Mouse (Mus musculus) heart, embryonic 14.5 days (tissue): ENCODE measurements around the gene Atf1. TPM values are rescaled to one million over a fixed set of nuclear protein-coding genes. Genes with fewer than 3 reads are reported as not detected.

Source experiments
- ATAC-seq: fragments of 200-750 bp; cut with Nextera tagmentation; 2 replicates; pipeline ENCODE4 v1.8.0; 2017; ENCODE audit warnings: low read depth, moderate TSS enrichment; ENCODE audit not compliant: insufficient number of reproducible peaks, insufficient read depth, low FRiP score
- H3K27ac ChIP-seq, 2 experiments: fragments of 200-500 bp in 1 of 2; fragments of 300-500 bp in 1 of 2; sonication (generic) in 1 of 2; replicated peaks in 1 of 2; 2 replicates each; pipeline ENCODE4 v1.5.1; 2012 to 2014; ENCODE audit warnings: low read depth in 2 of 2, low read length in 2 of 2, control low read depth in 1 of 2, mild to moderate bottlenecking in 1 of 2, mixed read lengths in 1 of 2; ENCODE audit not compliant: control insufficient read depth in 1 of 2, insufficient read depth in 1 of 2
- H3K27me3 ChIP-seq: fragments of 300-500 bp; sonication (generic); 2 replicates; pipeline ENCODE4 v1.6.1; 2014; ENCODE audit warnings: mild to moderate bottlenecking, low read length, control low read depth; ENCODE audit not compliant: control insufficient read depth, insufficient read depth
- H3K36me3 ChIP-seq: fragments of 300-500 bp; sonication (generic); 2 replicates; pipeline ENCODE4 v1.6.1; 2014; ENCODE audit warnings: mild to moderate bottlenecking, control low read depth, low read length, mixed read lengths; ENCODE audit not compliant: control insufficient read depth, insufficient read depth
- H3K4me1 ChIP-seq, 2 experiments: fragments of 200-500 bp in 1 of 2; fragments of 300-500 bp in 1 of 2; sonication (generic) in 1 of 2; 2 replicates each; pipeline ENCODE4 v1.6.1; 2012 to 2014; ENCODE audit warnings: low read length in 2 of 2, control low read depth in 1 of 2, mixed read lengths in 1 of 2; ENCODE audit not compliant: control insufficient read depth in 2 of 2, insufficient read depth in 2 of 2
- H3K4me2 ChIP-seq: fragments of 300-500 bp; sonication (generic); 2 replicates; pipeline ENCODE4 v1.6.1; 2014; ENCODE audit warnings: mild to moderate bottlenecking, low read length
- H3K4me3 ChIP-seq, 2 experiments: fragments of 200-500 bp in 1 of 2; fragments of 300-500 bp in 1 of 2; sonication (generic) in 1 of 2; 2 replicates each; pipeline ENCODE4 v1.5.1; 2012 to 2014; ENCODE audit warnings: low read length in 2 of 2, mild to moderate bottlenecking in 2 of 2, control low read depth in 1 of 2, low read depth in 1 of 2, moderate library complexity in 1 of 2; ENCODE audit not compliant: control insufficient read depth in 1 of 2, insufficient read depth in 1 of 2
- H3K9ac ChIP-seq: fragments of 300-500 bp; sonication (generic); 2 replicates; pipeline ENCODE4 v1.6.1; 2014; ENCODE audit warnings: mild to moderate bottlenecking, low read length
- H3K9me3 ChIP-seq: fragments of 300-500 bp; sonication (generic); 2 replicates; pipeline ENCODE4 v1.6.1; 2016; ENCODE audit warnings: low read length, control low read depth; ENCODE audit not compliant: control insufficient read depth
- WGBS: fragments of 180-500 bp; shearing (Covaris S2); extraction: QIAGEN DNeasy Blood & Tissue Kit; methylation state at CpG from one replicate; pipeline ENCODE4 v1.1.7; 2014; 5-methylcytosine and 5-hydroxymethylcytosine counted together
- polyA plus RNA-seq: library from polyadenylated mRNA; unstranded; fragments of >200 nt; fragmentation: Nextera tagmentation; extraction: Ambion mirVana; gene quantifications from 2 replicates; pipeline ENCODE4 v1.2.1, GENCODE M21; 2014

The Atf1 gene
- polyA plus RNA-seq, 1 experiment from 2014 or later = 37.1 TPM

DNA sequence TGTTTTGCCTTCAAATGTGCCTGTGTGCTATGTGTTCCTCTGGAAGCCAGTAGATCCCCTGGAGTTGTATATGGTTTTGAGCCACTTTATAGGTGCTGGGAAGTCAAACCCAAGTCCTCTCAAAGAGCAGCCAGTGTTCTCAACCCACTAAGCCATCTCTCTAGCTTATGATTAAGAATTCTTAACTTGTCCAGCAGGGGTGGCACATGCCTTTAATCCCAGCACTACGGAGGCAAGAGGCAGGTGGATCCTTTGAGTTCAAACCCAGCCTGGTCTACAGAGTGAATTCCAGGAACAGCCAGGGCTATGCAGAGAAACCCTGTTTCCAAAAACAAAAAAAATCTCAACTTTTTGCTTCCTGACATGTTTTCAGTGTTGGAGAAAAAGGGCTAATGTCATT, 3.0 kb downstream of the Atf1 start:
- WGBS = 58% methylated on average over 1 of the region's 1 CpGs
- H3K9me3 ChIP-seq = no peaks in the 10 kb centered on the region
- no peak overlapping the region for H3K4me3 ChIP-seq
- H3K4me2 ChIP-seq = no peak overlapping the region
- no peak overlapping the region for H3K9ac ChIP-seq
- peaks cover 6 to 34% of the 10 kb centered on the region in 2 experiments for H3K4me1 ChIP-seq
- no peak overlapping the region for H3K27ac ChIP-seq
- no peaks in the 10 kb centered on the region for H3K27me3 ChIP-seq
- H3K36me3 ChIP-seq = peaks cover 29% of the 10 kb centered on the region
- ATAC-seq = no peak

DNA sequence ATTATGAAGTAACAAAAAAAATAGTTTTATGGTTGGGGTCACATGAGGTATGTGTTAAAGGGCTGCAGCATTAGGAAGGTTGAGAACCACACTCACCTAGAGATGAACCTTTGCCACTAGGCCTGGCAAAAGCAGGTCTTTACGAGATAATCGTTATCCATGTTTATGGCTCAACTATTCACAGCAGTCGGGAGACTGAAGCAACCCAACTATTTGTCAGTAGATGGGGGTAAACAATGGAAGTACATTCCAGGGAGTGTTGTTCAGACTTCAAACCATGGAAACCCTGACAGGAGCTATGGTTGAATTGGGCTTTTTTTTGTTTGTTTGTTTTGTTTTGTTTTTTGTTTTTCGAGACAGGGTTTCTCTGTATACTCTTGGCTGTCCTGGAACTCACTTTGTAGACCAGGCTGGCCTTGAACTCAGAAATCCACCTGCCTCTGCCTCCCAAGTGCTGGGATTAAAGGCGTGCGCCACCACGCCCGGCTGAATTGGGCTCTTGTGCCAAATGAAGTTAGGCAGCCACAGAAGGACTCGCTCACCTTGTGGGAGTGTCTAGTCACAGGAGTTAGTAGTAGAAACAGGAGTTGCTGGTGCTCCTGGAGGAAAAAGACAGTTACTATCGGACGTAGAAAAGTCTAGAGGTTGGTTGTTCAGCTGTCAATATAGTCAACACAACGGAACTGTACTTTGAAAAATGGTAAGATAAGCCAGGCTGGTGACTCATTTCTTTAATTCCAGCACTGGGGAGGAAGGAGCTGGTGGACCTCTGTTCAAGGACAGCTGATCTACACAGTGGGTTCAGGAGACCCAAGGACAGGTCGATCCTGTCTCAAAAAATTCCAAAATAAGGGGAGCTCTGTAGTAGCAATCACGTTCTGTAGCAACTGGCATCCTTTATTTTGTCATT, 4.3 kb downstream of the Atf1 start:
- no peak overlapping the region for H3K4me3 ChIP-seq
- peaks cover 5 to 32% of the 10 kb centered on the region in 2 experiments for H3K4me1 ChIP-seq
- no peak overlapping the region for H3K4me2 ChIP-seq
- H3K36me3 ChIP-seq = peaks cover 39% of the 10 kb centered on the region
- no peak overlapping the region for H3K9ac ChIP-seq
- no peaks in the 10 kb centered on the region for H3K9me3 ChIP-seq
- 72% methylated on average over 14 of the region's 14 CpGs for WGBS
- H3K27me3 ChIP-seq = no peaks in the 10 kb centered on the region
- no peak for ATAC-seq
- no peak overlapping the region for H3K27ac ChIP-seq

DNA sequence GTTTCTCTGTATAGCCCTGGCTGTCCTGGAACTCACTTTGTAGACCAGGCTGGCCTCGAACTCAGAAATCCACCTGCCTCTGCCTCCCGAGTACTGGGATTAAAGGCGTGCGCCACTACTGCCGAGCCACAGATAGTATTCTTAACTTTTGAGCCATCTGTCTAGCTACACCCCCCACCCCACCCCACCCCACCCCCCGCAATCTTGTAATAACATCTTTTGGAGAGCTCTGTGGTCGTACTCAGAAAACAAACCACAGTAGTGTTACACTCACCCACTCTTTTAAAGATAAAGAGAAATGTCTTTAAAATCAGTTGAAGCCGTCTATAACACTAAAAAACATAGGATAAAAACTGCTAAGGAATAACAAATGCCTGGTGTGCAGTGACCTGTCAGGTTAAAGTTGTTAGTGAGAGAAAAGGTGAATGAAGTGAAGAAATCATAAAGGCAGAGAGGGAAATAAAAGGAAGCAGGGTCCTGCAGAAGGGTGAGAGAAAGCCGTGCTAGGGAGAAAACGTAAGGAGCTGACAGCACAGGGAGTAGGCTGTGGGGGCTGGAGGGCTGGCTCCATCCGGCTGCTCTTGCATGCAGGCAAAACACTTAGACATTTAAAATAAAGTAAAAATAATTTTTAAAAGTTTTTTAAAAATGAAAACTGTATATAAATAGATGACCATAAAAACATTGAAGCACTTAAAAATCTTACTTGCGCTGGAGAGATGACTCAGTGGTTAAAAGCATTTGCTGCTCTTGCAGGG, 7.8 kb downstream of the Atf1 start:
- no peak for ATAC-seq
- H3K9ac ChIP-seq = no peak overlapping the region
- no peaks in the 10 kb centered on the region for H3K27me3 ChIP-seq
- H3K4me1 ChIP-seq = peaks cover 7 to 30% of the 10 kb centered on the region in 2 experiments
- peaks cover 72% of the 10 kb centered on the region for H3K36me3 ChIP-seq
- WGBS = 88% methylated on average over 12 of the region's 12 CpGs
- no peak overlapping the region for H3K4me2 ChIP-seq
- no peak overlapping the region for H3K27ac ChIP-seq
- H3K9me3 ChIP-seq = no peaks in the 10 kb centered on the region
- H3K4me3 ChIP-seq = no peak overlapping the region

DNA sequence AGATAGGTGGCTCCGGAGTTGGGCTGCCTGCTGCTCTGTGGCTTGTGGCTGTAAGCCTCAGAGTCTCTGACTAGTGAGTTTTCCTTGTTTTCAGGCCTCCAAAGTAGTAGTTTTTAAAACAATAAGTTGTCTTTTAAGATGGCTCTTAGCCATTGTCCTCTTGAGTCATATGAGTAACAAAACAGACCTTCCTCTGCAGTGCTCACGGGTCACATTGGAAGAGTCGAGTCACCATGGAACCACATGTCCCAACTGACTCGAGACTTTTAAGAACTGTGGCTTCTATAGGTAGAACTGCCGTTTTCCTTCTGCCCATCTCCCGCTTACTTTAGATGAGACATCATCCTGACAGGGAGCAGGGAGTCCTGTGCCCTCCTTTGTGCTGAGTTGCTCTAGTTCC, 9.3 kb downstream of the Atf1 start:
- no peak for ATAC-seq
- Histone ChIP-seq H3K27me3 (no peaks in the 10 kb centered on the region), H3K27ac (peak overlapping the region; percentile 46 to 64), H3K4me1 (peaks cover 6 to 21% of the 10 kb centered on the region in 2 experiments), H3K4me2 (no peak overlapping the region), H3K36me3 (peaks cover 88% of the 10 kb centered on the region), H3K9me3 (no peaks in the 10 kb centered on the region), H3K4me3 (no peak overlapping the region), H3K9ac (peak overlapping the region; percentile 12; the same call in 1 of the 2 replicates)
- WGBS = 68% methylated on average over 6 of the region's 6 CpGs

DNA sequence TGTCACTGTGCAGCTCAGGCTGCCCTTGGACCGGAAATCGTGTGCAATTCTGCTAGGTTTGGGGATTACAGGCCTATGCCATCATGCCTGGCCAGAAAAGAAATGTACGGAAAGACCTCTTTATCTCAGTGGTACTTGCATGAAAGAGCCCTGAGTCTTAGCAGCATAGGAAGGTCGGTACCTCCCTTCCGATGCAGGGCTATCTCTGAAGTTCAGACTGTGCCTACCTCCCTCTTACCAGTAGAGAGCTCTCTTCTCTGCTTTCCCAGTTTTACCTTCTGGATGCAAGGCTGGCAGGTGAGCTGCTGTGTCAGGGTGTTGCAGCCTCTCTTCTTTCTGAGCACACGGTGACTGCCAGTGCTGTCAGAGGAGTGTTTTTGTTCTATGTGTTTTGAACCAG, 14.2 kb downstream of the Atf1 start:
- H3K9me3 ChIP-seq = no peaks in the 10 kb centered on the region
- H3K4me2 ChIP-seq = no peak overlapping the region
- peaks cover 94% of the 10 kb centered on the region for H3K36me3 ChIP-seq
- no peaks in the 10 kb centered on the region for H3K27me3 ChIP-seq
- H3K4me1 ChIP-seq = peaks cover 5 to 13% of the 10 kb centered on the region in 2 experiments
- H3K4me3 ChIP-seq = no peak overlapping the region
- ATAC-seq = no peak
- H3K9ac ChIP-seq = no peak overlapping the region
- H3K27ac ChIP-seq = no peak overlapping the region
- 90% methylated on average over 6 of the region's 6 CpGs for WGBS

DNA sequence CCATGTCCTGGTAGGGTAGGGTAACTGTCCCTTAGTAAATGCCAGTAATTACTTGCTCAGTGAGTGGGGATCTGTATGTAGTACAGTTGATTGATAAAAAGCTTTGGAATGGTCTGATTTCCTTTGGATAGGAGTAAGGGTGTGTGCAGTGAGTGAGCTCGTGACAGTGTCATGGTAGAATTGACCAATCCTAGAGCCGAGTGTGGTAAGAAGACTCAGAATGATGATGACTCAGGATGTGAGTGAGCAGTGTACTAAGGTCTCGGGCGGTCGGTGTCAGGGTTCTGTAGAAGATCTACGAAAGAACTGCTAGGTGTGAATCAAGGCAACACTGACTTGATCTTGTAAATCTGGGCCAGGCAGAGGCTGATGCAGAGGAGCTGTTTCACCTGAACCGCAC, 18.3 kb downstream of the Atf1 start:
- H3K4me2 ChIP-seq = no peak overlapping the region
- no peaks in the 10 kb centered on the region for H3K27me3 ChIP-seq
- WGBS = 93% methylated on average over 7 of the region's 7 CpGs

DNA sequence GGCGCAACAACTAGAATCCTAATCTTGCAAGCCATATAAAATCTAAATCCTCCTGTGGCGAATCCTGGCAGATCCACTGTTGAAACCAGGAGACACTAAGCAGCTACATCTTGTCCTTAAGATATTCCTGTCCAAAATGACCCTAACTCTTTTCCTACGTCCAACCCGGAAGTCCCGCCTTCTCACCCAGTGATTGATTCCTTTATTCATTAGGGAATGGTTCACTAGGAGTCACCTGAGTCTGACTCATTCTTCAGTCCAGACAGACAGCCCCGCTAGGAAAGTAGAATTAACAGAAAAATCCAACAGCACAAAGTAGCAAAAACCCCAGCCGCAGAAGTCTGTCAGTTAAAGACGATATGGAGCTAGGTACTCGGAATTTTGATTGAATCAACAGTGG, 19.7 kb downstream of the Atf1 start:
- H3K4me3 ChIP-seq = no peak overlapping the region
- H3K9me3 ChIP-seq = no peaks in the 10 kb centered on the region
- H3K4me2 ChIP-seq = no peak overlapping the region
- no peaks in the 10 kb centered on the region for H3K27me3 ChIP-seq
- no peak overlapping the region for H3K9ac ChIP-seq
- H3K4me1 ChIP-seq = no peaks in the 10 kb centered on the region
- WGBS = 95% methylated on average over 9 of the region's 9 CpGs
- no peak overlapping the region for H3K27ac ChIP-seq
- ATAC-seq = no peak
- H3K36me3 ChIP-seq = peaks cover 98% of the 10 kb centered on the region

More for the DNA sequence above, 18.3 kb downstream of the Atf1 start:
- Histone ChIP-seq H3K27ac (no peak overlapping the region), H3K9me3 (no peaks in the 10 kb centered on the region), H3K4me3 (no peak overlapping the region), H3K9ac (no peak overlapping the region), H3K36me3 (peaks cover 96% of the 10 kb centered on the region), H3K4me1 (no peaks in the 10 kb centered on the region)
- ATAC-seq = no peak
